Mouse (Mus musculus) left cerebral cortex, postnatal 36 days (tissue): Measurements from ENCODE around the gene Nusap1. TPM values are rescaled to one million over a fixed set of nuclear protein-coding genes. Genes with fewer than 3 reads are reported as not detected.
"Not testable (repeated sequence)": the region's sequence is repeated elsewhere in the genome, so short reads cannot be mapped to it uniquely, and the experiment has no call there.

Experiments used
- DNase-seq, 2 experiments: peaks; one replicate each; pipeline ENCODE4 v3.0.0; 2021 to 2022; ENCODE audit warnings: low spot score in 2 of 2, mixed read lengths in 1 of 2
- intact Hi-C: fragments of 180-260 bp; cut with DNase I; formaldehyde crosslinking; loops from one replicate; pipeline ENCODE4 v1.15.1; 2025
- total RNA-seq, 2 experiments: library from RNA; stranded (reverse); gene quantifications; 2 replicates each; pipeline ENCODE4 v1.2.3; 2021

The Nusap1 gene
- total RNA-seq, 2 experiments from 2014 or later, result 0.39 to 0.62 TPM

DNA sequence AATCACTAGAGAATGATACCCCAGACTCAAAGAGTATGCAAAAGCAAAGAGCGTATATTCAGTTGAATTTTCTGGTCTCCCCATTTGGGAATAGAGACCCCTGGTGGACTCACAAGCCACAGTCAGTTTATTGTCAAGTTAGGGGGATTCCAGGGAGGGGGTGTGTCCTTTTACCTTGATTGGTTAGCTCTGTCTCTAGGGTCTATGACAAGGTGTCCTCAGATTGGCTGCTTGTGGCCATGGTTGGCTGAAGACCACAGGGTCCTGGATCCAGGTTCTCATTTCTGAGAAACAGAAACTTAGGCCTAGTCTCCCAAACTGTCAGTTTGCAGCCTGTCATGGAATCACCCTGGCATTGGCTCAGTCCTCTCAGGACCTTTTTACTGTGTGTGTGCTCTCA is 18.7 kb downstream of the Nusap1 start:
- DNase-seq, result no peak
- intact Hi-C loops, result no loop called here

DNA sequence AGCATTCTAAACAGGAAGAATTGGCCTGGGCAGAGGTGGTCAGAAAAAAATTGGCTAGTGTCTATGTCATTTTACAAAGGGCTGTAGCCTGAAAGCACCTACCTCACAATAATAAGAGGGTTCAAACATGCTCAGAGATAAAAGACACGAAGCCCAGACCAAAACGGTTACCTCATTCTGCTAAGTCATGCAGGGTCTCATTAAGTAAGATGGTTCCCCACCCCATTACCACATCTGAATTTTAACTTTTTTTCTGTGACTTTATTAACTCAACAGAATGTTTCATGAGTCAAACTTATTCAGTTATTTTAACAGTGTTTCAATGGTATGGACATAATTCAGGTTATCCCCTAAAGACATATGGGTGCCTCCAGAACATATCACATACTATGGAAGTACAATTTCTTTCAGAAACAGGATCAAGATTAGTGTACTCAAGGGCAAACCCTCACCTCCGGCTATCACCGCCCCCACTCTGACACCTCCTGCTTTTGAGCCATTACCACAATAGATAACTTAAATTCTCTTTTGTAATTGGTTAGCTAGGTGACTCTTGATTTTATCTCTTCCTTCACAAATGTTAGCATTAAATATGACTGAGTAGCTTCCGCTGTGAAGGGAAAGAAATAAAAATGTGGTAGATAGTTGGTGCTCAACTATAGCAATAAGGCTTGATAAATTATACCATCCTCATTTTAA is 23.3 kb downstream of the Nusap1 start:
- intact Hi-C loops, result no loop called here
- DNase-seq, result no peak

DNA sequence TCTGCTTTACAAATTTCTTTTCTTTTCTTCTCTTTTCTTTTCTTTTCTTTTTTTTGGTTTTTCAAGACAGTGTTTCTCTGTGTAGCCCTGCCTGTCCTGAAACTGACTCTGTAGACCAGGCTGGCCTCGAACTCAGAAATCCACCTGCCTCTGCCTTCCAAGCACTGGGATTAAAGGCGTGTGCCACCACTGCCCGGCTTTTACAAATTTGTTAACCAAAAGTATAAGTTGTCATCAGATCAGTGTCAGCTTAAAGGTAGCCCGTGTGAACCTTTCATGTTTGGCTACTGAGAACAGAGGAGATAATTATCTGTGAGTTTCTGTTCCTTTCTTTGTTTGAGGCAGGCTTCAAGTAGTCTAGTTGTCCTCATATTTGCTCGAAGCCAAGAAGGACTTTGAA is 26.2 kb downstream of the Nusap1 start:
- DNase-seq, result no peak
- intact Hi-C loops, result no loop called here

DNA sequence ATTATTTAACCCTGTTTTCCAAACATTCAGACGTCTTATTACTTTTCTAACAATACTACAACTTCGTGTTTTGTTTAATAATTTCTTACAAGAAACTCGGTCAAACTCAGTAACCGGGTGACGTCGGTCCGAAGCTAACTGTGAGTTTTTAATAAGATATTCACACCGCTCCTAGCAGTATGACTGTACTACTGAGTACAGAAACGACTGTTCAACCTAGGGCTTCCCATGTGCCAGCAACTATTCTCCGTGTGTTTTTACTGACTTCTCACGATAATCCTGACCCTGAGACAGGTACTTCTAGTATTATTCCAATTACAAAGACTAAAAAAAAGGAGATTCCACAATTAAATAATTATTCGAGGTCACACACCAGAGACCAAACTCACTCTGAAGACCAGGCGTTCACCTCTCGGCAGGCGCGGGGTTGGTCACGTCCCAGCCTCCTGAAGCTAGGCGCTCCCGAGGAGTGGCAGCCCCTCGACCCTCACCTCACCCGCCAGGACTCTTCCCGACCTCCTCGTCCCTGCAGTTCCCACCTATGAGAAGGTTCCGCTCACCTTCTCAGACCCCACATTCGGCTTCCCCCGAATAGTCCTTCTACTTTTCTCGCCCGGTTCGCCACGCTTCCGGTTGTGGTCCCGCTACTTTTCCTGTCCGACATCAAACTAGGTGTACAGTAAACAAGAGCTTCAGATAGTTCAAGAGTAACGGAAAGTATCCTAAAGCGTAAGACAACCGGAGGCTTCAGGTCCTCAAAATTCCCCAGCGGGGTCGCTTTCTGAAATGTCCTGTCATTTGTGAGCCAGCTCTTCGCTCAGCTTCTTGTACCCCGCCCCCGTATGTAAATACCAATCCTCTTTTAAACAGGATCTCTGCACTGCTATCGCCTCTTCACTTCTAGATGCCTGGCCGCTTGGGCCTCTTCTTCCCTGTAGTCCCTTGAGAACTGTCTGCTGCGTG is 44.4 kb downstream of the Nusap1 start, which contains the start of gene Ndufaf1:
Ndufaf1 (minus strand) TSS at position 608 of the 963 bp plus-strand sequence.
- DNase-seq, result peak; percentile 83 to 85
- intact Hi-C loops, result no loop called here

DNA sequence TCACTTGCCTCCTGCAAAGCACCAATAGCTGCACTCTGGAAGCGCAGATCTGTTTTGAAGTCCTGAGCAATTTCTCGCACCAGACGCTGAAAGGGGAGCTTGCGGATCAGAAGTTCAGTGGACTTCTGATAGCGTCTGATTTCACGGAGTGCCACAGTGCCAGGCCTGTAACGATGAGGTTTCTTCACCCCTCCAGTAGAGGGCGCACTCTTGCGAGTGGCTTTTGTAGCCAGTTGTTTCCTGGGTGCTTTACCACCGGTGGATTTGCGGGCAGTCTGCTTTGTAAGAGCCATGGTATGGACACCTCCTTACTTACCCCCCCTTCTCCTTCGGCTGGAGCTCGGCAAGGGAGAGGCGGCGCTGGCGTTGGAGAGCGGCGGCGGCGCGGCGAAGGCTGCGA is 47.6 kb downstream of the Nusap1 start:
- DNase-seq, intact Hi-C loops: not testable (repeated sequence)

DNA sequence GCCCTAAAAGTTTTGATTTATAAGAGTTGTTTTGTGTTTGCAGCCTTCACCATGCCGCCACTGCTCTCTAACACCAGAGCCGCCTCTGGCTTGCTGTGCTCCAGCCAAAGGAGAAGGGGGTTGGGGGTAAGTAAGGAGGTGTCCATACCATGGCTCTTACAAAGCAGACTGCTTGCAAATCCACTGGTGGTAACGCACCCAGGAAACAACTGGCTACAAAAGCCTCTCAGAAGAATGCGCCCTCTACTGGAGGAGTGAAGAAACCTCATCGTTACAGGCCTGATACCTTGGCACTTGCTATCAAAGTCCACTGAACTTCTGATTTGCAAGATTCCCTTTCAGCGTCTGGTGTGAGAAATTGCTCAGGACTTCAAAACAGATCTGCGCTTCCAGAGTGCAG is 50.9 kb downstream of the Nusap1 start:
- no peak for DNase-seq
- intact Hi-C loops, result no loop called here

DNA sequence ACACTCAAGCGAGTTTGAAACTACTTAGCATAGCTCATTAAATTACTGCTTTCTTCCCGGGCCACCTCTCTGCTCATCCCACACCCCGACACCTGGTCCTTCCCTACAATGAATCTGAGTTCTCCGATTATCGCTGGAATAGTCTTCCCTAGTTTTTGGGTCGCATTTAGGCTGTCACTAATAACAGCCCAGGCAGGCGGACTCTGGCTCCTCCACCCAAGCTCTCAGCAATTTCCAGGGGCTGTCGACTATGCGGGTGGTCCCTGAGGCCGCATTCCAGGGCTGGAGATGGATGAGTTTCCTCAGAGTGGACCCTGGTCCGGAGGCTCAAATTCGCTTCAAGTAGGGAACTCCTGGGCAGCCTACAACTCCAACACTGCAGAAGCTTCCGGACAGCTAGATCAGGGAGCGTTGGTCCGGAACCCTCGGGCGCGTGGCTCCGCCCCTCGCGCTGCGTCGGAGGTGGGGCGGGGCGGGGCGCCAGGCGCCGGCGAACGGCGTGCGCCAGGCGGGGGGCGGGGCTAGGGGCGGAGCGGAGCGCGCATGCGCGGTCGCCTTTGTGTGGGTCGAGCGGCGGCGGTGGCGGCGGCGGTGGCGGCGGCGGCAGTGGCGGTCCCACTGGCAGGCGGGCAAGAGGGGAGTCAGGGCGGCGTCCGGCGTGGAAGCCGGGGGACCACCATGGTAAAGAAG is 56.6 kb downstream of the Nusap1 start, which contains the start of gene Rtf1:
Rtf1 (plus strand) TSS at position 544 of the 690 bp plus-strand sequence.
- DNase-seq, result peak; percentile 93 to 95
- intact Hi-C loops, result loop anchor here (5.0 kb wide), 1 partner anchor 127 kb away; the partner anchor contains the start of genes Chp1 and Exd1

DNA sequence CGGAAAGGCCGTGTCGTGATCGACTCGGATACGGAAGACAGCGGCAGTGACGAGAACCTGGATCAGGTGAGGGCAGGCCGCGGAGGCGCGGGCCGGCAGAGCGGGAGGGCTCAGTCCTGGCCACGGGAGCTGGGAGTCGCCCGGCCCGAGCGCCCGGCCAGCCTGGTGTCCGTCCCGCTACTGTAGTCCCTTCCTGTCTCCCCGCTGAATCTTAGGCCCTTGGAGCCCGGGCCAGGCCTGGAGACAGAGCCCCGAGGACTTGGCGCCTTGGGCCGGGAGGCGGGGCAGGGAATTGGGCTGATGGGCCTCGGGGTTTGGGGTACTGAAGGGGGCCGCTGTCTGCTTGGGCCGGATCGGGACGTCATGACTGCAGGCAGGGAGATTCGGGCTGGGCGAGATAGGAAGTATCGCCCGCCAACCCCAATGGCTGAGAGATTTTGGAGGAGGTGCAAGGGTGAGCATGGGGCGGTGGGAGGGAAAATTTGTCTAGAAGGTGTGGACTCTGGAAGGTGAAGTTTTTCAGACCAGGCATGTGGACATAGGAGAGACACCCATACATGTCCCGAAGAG is 57.2 kb downstream of the Nusap1 start:
- no peak for DNase-seq
- intact Hi-C loops, result loop anchor here (5.0 kb wide), 1 partner anchor 128 kb away; the partner anchor contains the start of genes Chp1 and Exd1

DNA sequence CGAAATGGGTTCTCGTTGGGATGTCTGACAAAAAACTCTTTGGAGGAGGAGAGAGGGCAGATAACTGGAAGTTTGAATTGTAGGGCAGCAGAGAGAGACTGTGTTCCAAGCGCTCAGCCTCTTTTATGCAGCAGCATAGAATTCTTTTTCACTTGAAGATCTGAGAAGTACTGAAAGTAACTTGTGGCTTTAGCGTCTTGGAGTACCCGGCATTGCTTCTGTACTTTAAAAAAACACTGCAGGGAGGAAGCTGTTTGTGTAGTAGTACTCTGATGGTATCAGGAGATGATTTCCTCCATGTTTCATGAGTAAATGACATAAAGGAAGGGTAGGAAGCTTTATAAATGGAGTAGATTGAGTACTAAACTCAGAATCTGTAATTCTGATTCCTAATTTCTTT is 57.7 kb downstream of the Nusap1 start:
- intact Hi-C loops, result loop anchor here (5.0 kb wide), 1 partner anchor 129 kb away; the partner anchor contains the start of genes Chp1 and Exd1
- no peak for DNase-seq

DNA sequence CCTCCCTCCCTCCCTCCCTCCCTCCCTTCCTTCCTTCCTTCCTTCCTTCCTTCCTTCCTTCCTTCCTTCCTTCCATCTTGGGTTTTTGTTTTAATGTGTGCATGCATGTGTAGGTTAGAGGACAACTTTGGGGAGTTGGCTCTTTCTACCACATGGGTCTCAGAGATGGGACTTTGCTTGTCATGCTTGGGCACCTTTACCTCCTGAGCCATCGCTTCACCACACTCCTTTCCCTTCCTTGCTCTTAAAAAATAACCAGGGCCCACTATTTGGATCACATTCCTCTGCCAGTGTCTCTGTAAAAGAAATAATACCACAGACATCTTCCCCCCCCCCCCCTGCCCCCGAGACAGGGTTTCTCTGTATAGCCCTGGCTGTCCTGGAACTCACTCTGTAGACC is 65.6 kb downstream of the Nusap1 start:
- intact Hi-C loops, result no loop called here
- no peak for DNase-seq

DNA sequence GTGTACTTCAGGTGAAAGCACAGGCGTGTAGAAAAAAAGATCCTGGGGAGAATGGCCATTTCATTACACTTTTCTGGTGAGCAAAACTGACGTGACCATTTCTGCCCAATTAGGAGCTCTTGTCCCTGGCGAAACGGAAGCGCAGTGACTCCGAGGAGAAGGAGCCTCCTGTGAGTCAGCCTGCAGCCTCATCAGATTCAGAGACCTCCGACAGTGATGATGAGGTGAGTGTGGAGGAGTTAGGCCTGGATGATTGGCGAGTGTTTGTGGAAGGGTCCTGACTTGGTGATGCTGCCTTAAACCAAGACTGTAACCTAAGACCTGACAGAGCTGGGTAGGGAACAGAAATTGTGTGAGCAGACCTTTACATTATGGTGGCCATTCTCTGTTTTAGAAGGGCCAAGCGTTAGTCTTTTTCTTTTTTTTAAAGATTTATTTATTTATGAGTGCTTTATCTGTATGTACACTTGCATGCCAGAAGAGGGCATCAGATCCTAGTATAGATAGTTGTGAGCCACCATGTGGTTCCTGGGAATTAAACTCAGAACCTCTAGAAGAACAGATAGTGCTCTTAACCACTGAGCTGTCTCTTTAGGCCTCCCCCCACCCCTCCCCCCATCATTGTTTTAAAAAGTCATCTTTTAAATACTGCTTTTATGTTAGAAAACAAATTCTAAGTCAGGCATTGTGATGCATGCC is 74.1 kb downstream of the Nusap1 start:
- intact Hi-C loops, result no loop called here
- DNase-seq, result no peak

DNA sequence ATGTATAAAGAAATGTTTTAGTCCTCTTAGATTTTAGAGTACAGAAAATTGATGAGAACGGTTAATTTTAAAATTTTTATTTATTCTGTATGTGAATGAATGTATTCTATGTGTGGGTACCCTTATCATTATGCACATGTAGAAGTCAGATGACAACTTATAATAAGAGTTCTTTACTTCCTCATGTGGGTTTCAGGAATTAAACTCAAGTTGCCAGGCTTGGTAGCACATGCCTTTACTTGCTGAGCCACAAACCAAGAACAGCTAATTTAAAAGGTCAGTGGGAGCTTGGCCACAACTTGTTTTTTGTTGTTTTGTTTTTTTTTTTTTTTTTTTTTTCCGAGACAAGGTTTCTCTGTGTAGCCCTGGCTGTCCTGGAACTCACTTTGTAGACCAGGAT is 76.7 kb downstream of the Nusap1 start:
- intact Hi-C loops, result no loop called here
- DNase-seq, result no peak

DNA sequence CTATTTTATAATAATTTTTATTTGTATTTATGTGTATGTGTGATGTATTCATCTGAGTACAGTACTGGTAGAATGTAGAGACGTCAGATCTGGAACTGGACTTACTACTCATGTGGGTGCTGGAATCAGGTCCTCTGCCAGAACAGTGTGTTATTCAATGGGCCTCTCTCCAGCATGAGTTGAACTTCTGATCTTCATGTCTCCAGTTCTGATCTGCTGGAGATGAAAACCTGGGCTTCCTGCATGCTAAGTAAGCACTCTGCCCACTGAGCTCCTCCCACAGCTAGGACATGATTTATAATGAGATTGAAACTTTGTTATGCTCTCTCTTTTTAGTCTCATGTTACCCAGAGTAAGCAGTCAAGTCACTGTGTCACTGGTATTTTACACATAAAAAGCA is 78.0 kb downstream of the Nusap1 start:
- intact Hi-C loops, result no loop called here
- DNase-seq, result no peak

DNA sequence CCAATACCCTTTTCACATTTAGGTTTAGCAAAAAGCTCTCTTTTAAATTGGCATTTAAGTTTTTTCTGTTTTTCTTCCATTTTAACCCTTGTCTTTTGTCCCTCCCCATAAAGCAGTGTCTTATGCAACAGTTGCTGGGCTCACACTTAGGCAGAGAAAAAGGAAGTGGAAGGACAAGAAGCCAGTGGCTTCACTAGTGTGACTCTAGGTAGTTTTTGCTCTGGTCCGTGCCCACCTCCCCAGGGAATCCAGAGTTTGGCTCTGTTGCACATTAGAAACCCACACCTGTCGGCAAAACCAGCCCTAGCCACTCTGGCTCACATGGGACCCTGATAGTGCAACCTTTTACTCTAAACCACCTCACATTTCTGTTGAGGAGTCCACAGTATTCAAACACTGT is 80.4 kb downstream of the Nusap1 start:
- no peak for DNase-seq
- intact Hi-C loops, result no loop called here

DNA sequence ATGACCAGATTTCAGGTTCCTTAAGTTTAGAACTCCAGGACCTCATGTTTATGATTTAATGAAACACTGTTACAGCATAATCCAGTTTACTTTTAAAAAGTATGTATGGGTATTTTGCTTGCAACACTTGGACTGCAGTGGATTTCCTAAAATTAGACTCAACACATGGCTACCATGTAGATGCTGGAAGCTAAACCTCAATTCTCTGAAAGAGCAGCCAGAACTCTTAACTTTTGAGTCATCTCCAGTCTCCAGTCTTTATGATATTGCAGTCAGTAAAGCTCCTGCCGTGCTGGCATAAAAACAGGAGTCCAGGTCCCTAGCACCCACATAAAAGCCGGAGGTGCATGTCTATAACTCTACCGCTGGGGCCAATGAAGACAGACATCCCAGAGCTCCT is 81.9 kb downstream of the Nusap1 start:
- DNase-seq, result no peak

More for the DNA sequence above, 81.9 kb downstream of the Nusap1 start:
- intact Hi-C loops, result no loop called here
